Mouse (Mus musculus): ENCODE results near the gene Slco2a1. TPM values are rescaled to one million over a fixed set of nuclear protein-coding genes. Genes with fewer than 3 reads are reported as not detected.

The Slco2a1 gene
- total RNA-seq (2021) = 1 to 10 TPM; 2.0 to 2.5 TPM

- no peak for DNase-seq
Measured at GRCm38 (mm10) chr9:102988462-102988861, at the start of gene Slco2a1. Gene Slco2a1 (plus strand): TSS chr9:102988712.

- no peak for DNase-seq
Measured at GRCm38 (mm10) chr9:102942221-102942620, 46.3 kb upstream of the Slco2a1 start.

- DNase-seq = no peak
Measured at GRCm38 (mm10) chr9:102944891-102945290, 43.6 kb upstream of the Slco2a1 start.

- DNase-seq = no peak
Measured at GRCm38 (mm10) chr9:102946469-102947015, 42.0 kb upstream of the Slco2a1 start.

GRCm38 (mm10) chr9:102948706-102949105 lies 39.8 kb upstream of the Slco2a1 start:
- DNase-seq = no peak

- no peak for DNase-seq
Measured at GRCm38 (mm10) chr9:102951091-102951994, 37.2 kb upstream of the Slco2a1 start.

- DNase-seq = no peak
Measured at GRCm38 (mm10) chr9:102955866-102956265, 32.6 kb upstream of the Slco2a1 start.

GRCm38 (mm10) chr9:102958703-102959102 lies 29.8 kb upstream of the Slco2a1 start:
- DNase-seq = no peak

- DNase-seq = no peak
Measured at GRCm38 (mm10) chr9:102961356-102962092, 27.0 kb upstream of the Slco2a1 start.

- no peak for DNase-seq
Measured at GRCm38 (mm10) chr9:102962093-102962788, 26.3 kb upstream of the Slco2a1 start.

GRCm38 (mm10) chr9:102963321-102963720 lies 25.2 kb upstream of the Slco2a1 start:
- DNase-seq = no peak

GRCm38 (mm10) chr9:102964644-102965043 lies 23.9 kb upstream of the Slco2a1 start:
- no peak for DNase-seq

GRCm38 (mm10) chr9:102972393-102973050 lies 16.0 kb upstream of the Slco2a1 start:
- DNase-seq = no peak

- no peak for DNase-seq
Measured at GRCm38 (mm10) chr9:102975887-102976286, 12.6 kb upstream of the Slco2a1 start.

- no peak for DNase-seq
Measured at GRCm38 (mm10) chr9:102977090-102977489, 11.4 kb upstream of the Slco2a1 start.

- DNase-seq = no peak
Measured at GRCm38 (mm10) chr9:102977791-102978492, 10.6 kb upstream of the Slco2a1 start.

- DNase-seq = no peak
Measured at GRCm38 (mm10) chr9:102979011-102979700, 9.4 kb upstream of the Slco2a1 start.

- DNase-seq = no peak
Measured at GRCm38 (mm10) chr9:102979956-102980355, 8.6 kb upstream of the Slco2a1 start.

GRCm38 (mm10) chr9:102980420-102980819 lies 8.1 kb upstream of the Slco2a1 start:
- no peak for DNase-seq

GRCm38 (mm10) chr9:102981791-102982190 lies 6.7 kb upstream of the Slco2a1 start:
- DNase-seq = no peak

- DNase-seq = no peak
Measured at GRCm38 (mm10) chr9:102982376-102982775, 6.1 kb upstream of the Slco2a1 start.
